Mouse (Mus musculus) right cerebral cortex, adult 2 months (tissue): ENCODE measurements around the gene Epas1.

Experiments used
- DNase-seq, 2 experiments: peaks; one replicate each; pipeline ENCODE4 v3.0.0; 2021 to 2022; ENCODE audit warnings: low spot score in 2 of 2

Epas1 gene

DNA sequence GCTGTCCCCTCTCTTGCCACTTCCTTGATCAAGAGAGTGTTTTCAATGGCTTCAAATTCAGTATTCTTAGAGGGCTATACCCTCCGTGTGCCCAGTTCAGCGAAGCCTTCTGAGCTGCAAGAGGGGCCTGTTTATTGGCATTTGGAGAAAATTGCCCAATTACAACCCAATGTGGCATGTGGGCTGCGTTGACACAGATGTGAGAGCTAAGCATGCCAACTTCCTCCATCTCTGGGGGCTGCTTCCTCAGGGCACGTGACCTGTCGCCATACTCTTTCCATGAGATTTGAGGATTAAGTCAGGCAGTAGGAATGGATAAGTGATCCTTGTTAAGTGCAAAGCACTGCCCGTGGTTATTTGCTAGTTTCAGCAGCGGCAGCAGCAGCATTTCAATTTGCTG lies 34.3 kb downstream of the Epas1 start:
- DNase-seq = no peak

DNA sequence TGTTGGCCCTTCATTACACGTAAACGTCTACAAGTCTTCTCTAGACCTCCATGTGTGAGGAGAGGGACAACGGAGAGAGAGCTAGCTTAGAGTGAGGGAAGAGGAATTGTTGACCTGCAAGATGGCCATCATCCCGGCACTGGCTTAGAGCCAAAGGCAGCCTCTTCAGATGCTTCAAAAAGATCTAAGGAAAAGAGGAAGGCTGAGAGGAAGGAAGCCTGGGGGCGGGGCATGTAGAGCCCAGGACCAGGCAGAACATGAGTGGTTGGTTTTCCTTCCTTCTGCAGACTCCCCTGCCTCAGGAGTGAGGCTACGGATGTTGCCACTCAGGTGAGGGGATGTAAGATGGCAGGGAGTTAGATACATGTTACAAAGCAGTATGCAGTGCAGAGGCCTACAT lies 34.8 kb downstream of the Epas1 start:
- no peak for DNase-seq

DNA sequence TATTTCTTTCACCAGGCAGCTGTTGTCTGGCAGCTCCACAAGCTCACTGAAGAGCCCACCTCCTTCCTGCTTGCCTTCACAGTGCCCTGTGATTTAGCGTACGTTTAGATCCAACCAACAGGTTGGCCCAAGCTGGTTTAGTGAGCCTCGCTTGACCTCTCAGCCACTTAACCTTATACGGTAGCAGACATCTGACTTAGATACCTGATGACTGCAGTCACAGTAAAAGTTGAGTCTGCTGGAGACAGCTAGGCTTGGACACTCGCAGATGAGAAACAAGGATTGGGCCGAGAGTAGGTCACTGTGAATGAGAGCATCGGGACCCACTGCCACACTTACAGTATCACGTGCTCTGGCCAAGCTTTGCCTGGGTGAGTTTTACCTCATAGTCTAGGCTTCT lies 38.4 kb downstream of the Epas1 start:
- DNase-seq = no peak

DNA sequence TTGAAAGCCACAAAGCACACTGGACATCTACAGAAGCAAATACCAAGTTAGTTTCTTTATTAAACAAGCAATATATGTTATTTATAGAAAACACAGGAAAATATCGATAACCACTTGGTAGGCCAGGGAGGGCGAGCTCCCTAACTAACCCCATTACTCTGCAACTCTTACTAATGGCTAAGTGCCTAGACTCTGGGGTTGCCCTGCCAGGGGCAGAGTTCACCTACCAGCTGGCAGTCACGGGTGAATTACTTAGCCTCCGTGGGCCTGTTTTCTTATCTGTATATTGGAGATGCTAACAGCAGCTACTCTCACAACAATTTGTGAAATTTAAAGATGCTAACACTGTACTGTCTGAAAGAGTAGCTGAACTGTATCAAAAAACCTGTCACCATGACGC lies 42.3 kb downstream of the Epas1 start:
- DNase-seq = no peak

DNA sequence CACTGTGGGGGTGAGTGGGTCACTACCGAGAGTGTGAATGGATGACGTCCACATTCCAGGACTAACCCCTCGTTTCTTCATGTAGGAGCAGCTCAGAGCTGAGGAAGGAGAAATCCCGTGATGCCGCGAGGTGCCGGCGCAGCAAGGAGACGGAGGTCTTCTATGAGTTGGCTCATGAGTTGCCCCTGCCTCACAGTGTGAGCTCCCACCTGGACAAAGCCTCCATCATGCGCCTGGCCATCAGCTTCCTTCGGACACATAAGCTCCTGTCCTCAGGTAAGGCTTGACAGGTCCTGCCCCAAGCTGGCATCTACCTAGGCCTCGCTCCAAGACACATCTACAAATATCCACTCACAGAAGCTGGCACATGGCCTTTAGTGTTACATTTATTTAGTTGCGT lies 43.5 kb downstream of the Epas1 start:
- no peak for DNase-seq

DNA sequence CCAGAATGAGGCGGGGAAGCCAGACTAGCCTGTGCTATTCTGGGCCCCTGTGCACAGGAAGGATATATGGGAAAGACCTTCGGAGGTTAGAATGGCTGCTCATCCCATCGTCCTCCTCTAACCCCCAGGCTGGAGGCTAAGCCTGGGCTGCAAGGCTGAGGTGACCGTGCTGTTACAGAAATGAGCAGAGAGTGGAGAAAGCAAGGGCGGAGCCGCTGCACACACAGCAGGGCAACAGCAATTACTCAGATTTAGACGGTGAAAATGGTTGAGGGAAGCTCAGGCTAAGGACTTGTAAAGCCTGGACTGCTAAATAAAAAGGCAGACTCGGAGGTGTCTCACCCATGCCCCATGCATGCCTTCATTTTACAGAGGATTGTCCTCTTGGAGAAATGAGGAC lies 45.0 kb downstream of the Epas1 start:
- DNase-seq = no peak

DNA sequence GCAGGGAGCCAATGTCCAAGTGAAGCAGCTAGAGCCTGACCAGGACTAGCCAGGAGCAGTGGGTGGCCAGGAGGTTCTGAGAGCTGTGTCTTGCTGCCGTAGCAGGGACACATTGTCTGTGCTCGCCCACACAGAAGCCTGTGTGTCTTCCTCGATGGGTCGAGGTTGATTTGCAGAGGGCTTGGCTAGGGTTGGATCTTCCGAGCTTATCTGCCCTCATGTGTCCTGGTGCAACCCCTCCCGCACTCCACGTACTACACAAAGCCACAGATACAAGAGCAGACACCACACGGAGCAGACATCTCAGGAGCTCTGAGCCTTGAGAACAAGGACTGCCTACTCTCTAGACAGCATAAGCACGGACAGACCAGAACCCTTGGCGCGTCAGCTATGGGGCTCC lies 45.5 kb downstream of the Epas1 start:
- DNase-seq = no peak

DNA sequence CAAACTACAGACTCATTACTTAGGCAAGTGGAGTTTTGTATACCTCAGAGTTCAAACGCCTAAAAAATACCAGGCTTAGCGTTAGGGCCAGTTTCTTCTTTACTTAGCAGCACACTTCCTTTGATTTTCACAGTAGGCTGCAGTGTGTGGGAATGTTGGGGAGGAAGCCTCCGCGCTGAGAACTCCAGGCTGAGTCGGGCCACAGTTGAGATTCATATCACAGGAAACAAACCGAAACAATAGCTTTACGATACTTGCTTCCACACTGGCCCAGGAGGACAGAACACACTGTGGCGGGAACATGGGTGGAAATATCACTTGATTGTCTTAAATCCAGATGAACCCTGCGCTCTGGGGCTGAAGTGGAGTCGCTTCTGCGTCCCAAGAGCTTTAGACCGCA lies 47.0 kb downstream of the Epas1 start:
- no peak for DNase-seq

DNA sequence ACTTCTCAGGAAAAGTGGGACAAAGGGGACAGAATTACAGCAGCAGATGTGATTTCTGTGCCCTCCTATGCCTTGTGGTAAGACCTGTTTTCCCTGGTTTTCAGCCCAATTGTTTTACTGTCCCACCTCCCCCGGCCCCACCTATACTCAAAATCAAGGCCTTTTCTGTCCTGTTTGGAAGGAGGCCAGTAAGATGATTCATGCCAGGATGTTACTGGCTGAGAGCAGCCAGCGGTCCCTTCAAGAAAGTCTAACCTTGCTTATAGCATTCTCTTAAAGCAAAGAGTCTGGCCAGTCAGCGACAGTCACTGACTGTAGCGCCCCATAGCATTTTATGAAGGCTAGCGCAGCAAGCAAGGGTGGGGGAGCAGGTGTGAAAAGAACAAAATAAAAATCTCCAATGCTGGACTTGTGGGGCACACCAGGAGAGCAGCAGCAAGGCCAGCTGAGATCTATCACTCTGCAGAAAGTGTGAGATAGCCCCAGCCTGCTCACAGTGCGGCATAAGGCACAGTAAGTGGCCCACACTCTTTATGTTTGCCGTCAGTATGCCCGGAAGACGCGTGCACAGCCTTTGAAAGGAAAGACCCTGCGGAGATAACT lies 47.8 kb downstream of the Epas1 start:
- DNase-seq = peak; percentile 23 to 26

DNA sequence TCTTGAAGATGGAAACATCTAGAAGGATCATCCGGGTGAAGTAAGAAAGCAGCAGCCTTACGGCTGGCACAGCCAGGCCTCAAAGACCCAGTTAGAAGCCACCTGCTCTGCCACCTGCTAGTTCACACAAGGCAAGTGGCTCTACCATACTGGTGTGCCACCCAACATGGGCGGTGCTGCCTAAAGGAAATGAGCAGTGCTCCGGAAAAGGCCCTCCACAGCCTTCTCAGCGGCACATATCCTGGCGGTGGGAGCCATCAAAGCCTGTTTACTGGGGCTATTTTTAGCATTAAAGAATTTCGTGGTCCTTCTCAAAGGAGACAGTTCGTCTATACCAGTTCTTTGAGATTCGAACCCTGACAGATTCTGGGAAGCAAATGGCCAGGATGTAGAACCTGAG lies 48.4 kb downstream of the Epas1 start:
- no peak for DNase-seq

DNA sequence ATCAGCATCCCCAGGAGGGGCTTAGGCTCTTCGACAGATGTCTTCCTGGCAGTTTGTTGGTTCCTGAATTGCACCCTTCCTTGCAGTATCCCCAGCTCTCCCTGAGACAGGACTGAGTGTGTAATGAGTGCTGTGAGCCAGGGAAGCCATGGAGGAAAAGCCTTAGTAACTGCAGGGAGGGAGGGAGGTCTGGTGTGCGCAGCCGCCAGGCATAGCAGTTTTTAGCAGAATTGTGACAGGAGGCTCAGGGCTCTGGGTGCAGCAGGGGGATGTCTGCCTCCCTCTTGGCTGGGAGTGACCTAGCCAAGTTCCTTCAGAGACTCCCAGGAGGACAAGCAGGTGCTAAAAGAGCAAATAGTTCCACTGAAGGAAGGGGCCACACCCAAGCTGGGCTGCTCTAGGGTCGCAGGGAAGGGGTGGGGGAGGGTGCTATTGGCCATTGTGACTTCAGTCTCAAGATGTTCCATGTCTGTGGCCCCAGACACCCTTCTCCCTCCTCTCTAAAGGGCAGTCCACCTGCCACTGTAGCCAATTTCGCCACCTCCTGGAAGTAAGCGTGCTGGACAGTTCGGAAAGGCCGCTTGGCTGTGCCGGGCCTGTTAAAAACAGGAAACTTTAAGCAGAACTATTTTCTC lies 49.0 kb downstream of the Epas1 start:
- no peak for DNase-seq

DNA sequence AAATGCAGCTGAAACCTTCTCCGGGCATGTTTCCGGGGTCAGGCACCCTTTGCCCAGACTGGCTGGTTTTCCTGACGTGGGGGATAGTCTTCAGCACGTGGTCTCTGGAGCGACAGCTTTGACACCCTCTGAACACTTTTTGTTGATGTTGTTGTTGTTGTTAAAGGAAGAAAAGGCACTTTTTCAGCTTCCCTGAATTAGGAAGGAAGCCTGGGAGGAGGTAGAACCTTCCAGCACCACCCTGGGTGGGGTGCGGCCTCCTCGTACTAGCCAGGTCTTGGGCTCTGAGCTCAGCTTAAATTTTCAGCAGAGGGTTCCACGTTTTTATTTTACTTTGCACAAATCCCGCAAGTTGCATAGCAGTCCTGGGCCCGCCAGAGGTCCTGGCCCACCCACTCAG lies 49.6 kb downstream of the Epas1 start:
- DNase-seq = no peak

DNA sequence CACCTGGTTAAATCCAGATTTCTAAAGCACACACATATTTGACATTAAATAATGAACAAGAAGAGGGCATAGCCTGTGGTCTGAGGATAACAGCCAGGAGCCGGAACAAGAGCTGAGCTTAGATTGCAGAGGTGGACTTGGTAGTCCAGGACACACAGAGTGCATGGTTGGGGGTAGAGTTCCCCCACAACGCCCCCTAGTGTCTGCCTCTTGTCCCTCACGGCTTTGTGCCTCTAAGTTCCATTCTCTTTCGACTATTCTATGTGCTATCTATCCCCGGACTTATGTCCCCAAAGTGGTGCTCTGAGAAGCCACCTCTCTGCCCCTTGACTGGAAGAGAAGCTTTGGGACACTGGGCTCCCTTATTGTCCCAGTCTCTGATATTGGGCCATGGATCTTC lies 50.2 kb downstream of the Epas1 start:
- DNase-seq = no peak

DNA sequence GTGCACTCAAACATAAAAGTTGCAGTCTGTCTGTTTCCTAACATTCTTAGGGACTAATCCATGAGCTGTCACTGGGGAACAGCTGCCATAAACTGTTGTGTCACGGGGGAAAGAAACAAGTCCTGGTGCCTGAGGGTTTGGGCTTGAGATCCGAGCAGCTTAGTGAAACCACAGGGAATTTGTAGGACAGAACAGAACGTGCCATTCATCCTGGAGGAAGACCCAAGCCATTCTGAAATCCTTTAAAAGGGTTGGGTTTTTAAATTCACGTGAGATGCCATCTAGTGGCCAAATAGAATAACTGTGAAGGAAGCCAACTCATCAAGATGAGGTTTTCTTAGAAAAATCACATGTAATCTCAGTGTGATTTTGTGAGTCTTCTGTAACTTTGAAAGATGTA lies 58.5 kb downstream of the Epas1 start:
- peak; percentile 15 to 22 for DNase-seq

DNA sequence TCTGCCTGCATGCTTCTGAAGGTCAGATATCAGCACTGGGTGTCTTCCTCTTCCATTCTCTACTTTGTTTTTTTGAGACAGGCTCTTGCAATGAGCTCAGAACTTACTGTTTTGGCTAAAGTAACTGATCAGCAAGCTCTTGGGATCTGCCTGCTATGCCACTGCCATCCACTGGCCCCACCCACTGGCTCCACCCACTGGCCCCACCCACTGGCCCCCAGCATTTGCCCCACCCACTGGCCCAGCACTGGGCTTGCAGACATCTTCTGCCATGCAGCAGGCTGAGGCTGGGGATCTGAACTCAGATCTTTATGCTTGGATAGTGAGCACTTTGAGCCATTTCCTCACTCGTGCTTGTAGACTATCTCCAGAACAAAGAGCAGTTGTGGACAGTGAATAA lies 60.8 kb downstream of the Epas1 start:
- DNase-seq = no peak

DNA sequence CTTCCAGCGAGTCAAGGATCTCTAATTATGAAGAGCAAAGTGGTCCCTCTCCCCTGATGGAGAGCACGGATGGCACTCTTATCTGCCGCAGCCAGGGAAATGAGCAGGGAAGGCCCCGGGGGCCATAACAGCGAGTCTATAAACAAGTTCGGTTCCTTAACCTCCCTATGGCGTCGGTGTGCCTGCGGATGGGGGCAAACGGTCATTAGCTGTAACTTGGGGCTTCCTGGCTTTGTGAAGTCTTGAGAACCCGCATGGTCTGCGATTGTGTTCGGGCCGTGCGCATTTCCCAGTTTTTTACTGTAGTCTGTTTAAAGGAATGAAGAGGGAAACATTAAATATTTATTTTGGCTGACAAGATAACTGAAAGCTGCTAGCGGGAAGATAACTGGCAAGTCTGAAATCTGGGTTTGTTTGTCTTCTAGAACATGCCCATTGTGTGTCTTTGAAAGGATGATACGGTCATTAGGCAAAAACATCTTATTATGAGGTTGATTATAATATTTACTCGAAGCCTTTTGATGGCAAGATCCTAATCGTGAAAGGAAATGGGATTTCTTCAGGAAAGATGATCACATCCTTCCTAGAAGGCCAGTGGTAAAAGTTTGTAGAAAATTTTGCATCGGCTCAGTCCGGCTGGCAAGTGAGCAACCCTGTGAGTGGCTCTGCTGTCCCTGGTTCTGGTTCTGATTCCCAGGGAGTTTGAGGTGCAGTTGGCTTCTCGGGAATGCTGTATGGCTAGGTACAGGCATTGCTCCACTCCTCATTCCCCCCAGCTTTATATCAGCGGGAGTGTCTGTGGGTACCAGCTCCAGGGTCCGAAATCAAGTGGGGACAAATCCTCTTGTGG lies 61.7 kb downstream of the Epas1 start:
- DNase-seq = no peak

DNA sequence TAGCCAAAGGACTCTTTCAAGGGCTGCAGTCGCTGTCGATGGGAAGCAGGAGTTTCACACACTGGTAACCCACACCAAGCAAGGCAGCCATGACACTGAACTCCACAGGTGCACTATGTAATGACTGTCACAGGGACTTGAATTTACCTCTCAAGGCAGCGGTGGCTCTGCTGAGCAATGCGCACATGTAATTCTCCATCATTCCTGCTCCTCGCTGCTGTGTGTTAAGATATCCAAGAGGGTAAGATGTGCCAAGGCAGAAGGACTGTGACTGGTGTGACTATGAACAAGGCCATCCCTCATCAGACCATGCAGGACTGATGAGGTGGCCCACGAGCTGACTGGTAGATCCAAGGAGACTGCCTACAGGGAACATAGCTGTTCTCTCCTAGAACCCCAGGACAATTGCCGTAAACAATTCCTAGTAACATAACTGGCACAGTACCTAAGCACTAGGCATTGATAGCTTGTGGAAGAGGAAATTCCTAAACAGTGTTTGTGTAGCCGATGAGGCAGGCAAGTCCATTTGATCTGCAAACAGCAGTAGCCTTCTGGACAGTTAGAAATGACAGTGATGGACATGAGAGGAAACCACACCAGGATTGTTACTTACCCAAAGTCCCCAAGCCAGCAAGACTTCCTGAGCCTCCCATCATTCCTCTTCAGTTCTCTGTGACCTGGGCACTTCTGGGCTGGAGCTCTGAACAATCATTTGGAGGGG lies 68.7 kb downstream of the Epas1 start:
- DNase-seq = no peak

DNA sequence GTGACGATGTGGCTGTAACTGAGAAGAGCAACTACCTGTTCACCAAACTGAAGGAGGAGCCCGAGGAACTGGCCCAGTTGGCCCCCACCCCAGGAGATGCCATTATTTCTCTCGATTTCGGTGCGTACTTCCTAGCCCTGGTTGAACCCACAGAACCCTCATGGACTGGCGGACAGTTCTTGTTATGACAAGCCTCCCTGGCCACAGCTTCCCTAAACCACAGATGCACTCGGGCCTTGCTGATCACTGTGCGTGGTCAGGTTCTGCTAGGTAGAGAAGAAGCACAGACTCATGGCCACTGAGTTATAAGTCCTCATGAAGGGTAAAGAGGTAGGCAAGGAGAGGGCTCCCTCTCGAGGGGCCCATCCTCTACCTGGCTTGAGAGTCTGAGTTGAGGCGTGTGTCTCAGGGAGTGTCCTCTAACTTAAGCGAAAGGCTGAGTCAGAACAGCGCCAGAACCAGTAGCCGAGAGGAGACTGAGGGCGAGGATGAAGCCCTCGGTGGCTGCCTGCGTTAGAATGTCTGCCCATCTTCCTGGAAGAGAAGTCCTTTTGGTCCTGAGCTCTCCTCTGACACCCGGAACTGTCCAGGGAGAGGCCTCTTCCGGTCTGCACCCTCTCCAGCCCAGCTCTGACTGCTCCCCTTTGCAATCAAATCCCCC lies 71.1 kb downstream of the Epas1 start:
- DNase-seq = no peak

DNA sequence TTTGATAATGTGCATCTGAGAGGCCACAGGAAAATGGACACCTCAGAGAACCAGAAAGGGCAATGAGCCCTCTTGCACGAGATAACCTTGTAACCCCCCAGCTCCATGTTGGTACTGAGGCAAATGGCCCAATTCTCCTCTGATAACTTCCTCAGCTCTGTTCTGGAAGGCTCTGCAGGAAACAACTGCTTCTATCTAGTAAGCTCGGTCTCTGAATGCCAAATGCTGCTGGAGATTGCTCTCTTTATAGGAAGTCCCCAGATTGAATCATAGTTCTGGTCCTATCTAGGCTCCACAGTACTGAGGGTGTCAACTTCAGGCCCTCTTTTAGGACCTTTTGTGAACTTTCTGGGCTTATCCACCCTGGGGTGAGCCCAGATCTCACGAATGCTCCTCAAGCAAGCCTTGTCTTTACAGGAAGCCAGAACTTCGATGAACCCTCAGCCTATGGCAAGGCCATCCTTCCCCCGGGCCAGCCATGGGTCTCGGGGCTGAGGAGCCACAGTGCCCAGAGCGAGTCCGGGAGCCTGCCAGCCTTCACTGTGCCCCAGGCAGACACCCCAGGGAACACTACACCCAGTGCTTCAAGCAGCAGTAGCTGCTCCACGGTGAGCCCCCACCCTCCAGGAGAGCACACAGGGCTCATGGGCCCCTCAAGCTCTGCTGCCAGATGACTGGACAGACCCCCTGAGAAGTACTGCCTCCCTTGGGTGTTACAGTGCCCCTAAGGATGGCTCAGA lies 71.8 kb downstream of the Epas1 start:
- no peak for DNase-seq

DNA sequence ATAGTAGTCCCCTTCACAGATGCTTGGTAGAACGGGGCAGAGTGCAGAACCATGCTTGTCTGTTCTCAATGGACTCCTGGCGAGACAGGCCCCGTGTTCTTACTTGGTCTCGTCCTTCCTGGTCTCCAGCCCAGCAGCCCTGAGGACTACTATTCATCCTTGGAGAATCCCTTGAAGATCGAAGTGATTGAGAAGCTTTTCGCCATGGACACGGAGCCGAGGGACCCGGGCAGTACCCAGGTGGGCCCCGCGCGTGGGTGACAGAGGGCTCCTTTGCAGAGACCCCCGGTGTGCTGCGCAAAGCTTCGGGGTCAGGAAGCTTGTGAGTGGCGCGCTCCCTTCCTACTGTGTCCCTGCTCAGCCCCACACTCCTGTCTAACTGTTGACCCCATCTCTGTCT lies 72.9 kb downstream of the Epas1 start:
- no peak for DNase-seq
